Mouse (Mus musculus) kidney, postnatal 0 days (tissue): ENCODE measurements around the gene Mkln1. TPM values are rescaled to one million over a fixed set of nuclear protein-coding genes. Genes with fewer than 3 reads are reported as not detected.

Experiments
- ATAC-seq: fragments of 200-750 bp; cut with Nextera tagmentation; replicated peaks from 2 replicates; pipeline ENCODE4 v1.8.0; 2017; ENCODE audit warnings: low read depth, moderate number of reproducible peaks, moderate TSS enrichment, moderate library complexity; ENCODE audit not compliant: low FRiP score
- DNase-seq: peaks from one replicate; pipeline ENCODE4 v3.0.0-alpha.2; 2016; ENCODE audit warnings: low spot score
- H3K27ac ChIP-seq: fragments of 300-500 bp; sonication (generic); 2 replicates; pipeline ENCODE4 v1.5.1; 2014; ENCODE audit warnings: mild to moderate bottlenecking
- H3K27me3 ChIP-seq: fragments of 300-500 bp; sonication (generic); 2 replicates; pipeline ENCODE4 v1.6.1; 2014; ENCODE audit warnings: low read length, mixed read lengths; ENCODE audit not compliant: insufficient read depth
- H3K36me3 ChIP-seq: fragments of 300-500 bp; sonication (generic); 2 replicates; pipeline ENCODE4 v1.6.1; 2014; ENCODE audit warnings: low read length, mixed read lengths; ENCODE audit not compliant: insufficient read depth
- H3K4me1 ChIP-seq: fragments of 300-500 bp; sonication (generic); replicated peaks from 2 replicates; pipeline ENCODE4 v1.6.1; 2014; ENCODE audit warnings: antibody characterized with exemption, low read length, mixed read lengths; ENCODE audit not compliant: insufficient read depth
- H3K4me2 ChIP-seq: fragments of 300-500 bp; sonication (generic); 2 replicates; pipeline ENCODE4 v1.6.1; 2014; ENCODE audit warnings: mild to moderate bottlenecking, low read length, moderate library complexity, mixed read lengths
- H3K4me3 ChIP-seq: fragments of 300-500 bp; sonication (generic); replicated peaks from 2 replicates; pipeline ENCODE4 v1.5.1; 2014; ENCODE audit warnings: low read depth, low read length
- H3K9ac ChIP-seq: fragments of 300-500 bp; sonication (generic); 2 replicates; pipeline ENCODE4 v1.6.1; 2014; ENCODE audit warnings: low read depth, low read length
- H3K9me3 ChIP-seq: fragments of 300-500 bp; sonication (generic); replicated peaks from 2 replicates; pipeline ENCODE4 v1.6.1; 2016; ENCODE audit warnings: low read length, inconsistent platforms, mixed read lengths
- CTCF ChIP-seq: IDR thresholded peaks from 2 replicates; pipeline ENCODE4 v1.5.1; 2016; ENCODE audit warnings: antibody characterized with exemption, low read depth, mild to moderate bottlenecking, moderate library complexity
- WGBS: fragments of 180-500 bp; shearing (Covaris S2); extraction: QIAGEN DNeasy Blood & Tissue Kit; methylation state at CpG from one replicate; pipeline ENCODE4 v1.1.7; 2014; 5-methylcytosine and 5-hydroxymethylcytosine counted together
- polyA plus RNA-seq: library from polyadenylated mRNA; unstranded; fragments of >200 nt; fragmentation: Nextera tagmentation; extraction: Ambion mirVana; gene quantifications from 2 replicates; pipeline ENCODE4 v1.2.1, GENCODE M21; 2015

The Mkln1 gene
- polyA plus RNA-seq, 1 experiment from 2014 or later: 159 TPM

- ATAC-seq (no peak; the same call in 1 of the 2 replicates), DNase-seq (peak; percentile 29)
- peak; percentile 69 for TF ChIP-seq CTCF
Observed at GRCm38 (mm10) chr6:31412487-31412886, 14.0 kb downstream of the Mkln1 start.

DNA sequence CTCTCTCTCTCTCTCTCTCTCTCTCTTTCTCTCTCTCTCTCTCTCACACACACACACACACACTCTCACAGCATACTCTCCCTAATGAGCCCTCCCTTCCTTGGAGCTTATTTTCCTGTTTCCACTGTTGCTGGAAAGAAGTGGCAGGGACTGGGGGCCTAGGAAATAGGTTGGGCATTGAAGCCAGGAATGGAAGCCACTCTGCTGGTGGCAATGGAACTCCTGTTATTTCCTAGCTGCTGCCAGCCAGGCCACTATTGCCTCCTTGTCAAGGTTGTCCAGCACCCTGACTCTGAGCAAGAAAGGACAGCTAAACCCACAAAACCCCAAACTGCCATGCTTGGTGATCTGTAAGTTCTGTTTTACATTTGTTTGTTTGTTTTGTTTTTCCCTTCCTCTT lies 15.0 kb downstream of the Mkln1 start:
- TF ChIP-seq CTCF: no peak

More at GRCm38 (mm10) chr6:31412487-31412886, 14.0 kb downstream of the Mkln1 start:
- Histone ChIP-seq H3K4me1 (no peaks in the 10 kb centered on the region), H3K27me3 (no peaks in the 10 kb centered on the region), H3K9me3 (no peaks in the 10 kb centered on the region), H3K4me3 (no peak overlapping the region), H3K36me3 (no peaks in the 10 kb centered on the region), H3K9ac (no peak overlapping the region), H3K4me2 (no peak overlapping the region), H3K27ac (no peak overlapping the region)

GRCm38 (mm10) chr6:31414303-31414702 lies 15.8 kb downstream of the Mkln1 start:
- H3K27me3 ChIP-seq: no peaks in the 10 kb centered on the region
- H3K4me2 ChIP-seq: no peak overlapping the region
- no peak for DNase-seq
- no peaks in the 10 kb centered on the region for H3K36me3 ChIP-seq
- H3K9me3 ChIP-seq: no peaks in the 10 kb centered on the region
- 31% methylated on average over 1 of the region's 1 CpGs for WGBS
- no peak overlapping the region for H3K4me3 ChIP-seq
- H3K9ac ChIP-seq: no peak overlapping the region
- TF ChIP-seq CTCF: no peak
- ATAC-seq: no peak
- H3K4me1 ChIP-seq: no peaks in the 10 kb centered on the region
- no peak overlapping the region for H3K27ac ChIP-seq

More for the DNA sequence above, 15.0 kb downstream of the Mkln1 start:
- H3K4me2 ChIP-seq: no peak overlapping the region
- H3K4me3 ChIP-seq: no peak overlapping the region
- H3K9me3 ChIP-seq: no peaks in the 10 kb centered on the region
- no peak for DNase-seq
- no peak for ATAC-seq
- no peaks in the 10 kb centered on the region for H3K36me3 ChIP-seq
- H3K9ac ChIP-seq: no peak overlapping the region
- H3K27me3 ChIP-seq: no peaks in the 10 kb centered on the region
- H3K4me1 ChIP-seq: no peaks in the 10 kb centered on the region
- H3K27ac ChIP-seq: no peak overlapping the region

DNA sequence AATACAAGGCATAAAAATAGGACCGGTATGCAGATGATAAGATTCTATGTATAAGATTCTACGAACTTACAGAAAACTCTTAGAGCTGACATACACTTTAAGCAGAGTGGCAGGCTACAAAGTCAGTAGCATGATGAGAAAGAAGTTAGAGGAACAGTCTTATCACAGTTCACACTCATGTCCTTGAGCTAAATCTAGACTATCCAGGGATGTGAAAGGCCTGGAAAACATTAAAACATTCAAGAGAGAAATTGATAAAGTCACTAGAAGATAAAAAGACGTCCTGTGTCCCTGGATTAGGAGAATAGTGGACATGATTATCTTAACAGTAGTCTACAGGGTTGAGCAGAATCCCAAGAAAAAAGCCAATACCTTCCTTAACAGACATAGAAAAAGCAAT lies 26.9 kb downstream of the Mkln1 start:
- 0 out of 2 replicates have a peak, but pooled peaks cover 5% of the 10 kb centered on the region for H3K36me3 ChIP-seq
- no peak overlapping the region for H3K27ac ChIP-seq
- DNase-seq (no peak), ATAC-seq (no peak)
- no peak overlapping the region for H3K4me2 ChIP-seq
- no peak for TF ChIP-seq CTCF
- no peak overlapping the region for H3K9ac ChIP-seq
- H3K27me3 ChIP-seq: no peaks in the 10 kb centered on the region
- H3K4me3 ChIP-seq: no peak overlapping the region
- H3K4me1 ChIP-seq: no peaks in the 10 kb centered on the region
- WGBS: 91% methylated on average over 3 of the region's 3 CpGs
- H3K9me3 ChIP-seq: no peaks in the 10 kb centered on the region

DNA sequence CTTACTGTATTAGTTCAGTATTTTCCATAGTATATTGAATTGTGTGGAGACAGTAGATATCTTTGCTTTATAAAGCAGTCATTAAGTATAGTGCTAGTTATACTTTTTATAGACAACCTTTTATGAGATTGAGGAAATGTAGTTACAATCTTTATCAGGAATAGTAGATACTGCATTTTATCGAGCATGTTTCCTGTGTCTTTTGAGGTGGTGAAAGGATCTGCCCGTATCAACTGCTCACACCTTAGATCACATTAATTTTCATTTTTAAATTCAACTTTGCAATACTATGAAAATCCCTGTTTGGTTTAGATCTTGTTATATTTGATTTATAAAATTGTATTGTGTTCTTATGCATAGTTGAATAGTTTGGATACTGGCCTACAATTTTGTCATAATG lies 38.7 kb downstream of the Mkln1 start:
- Histone ChIP-seq H3K9ac (no peak overlapping the region), H3K27ac (no peak overlapping the region), H3K9me3 (no peaks in the 10 kb centered on the region), H3K4me1 (no peaks in the 10 kb centered on the region), H3K4me3 (no peak overlapping the region), H3K36me3 (peaks cover 11% of the 10 kb centered on the region), H3K27me3 (no peaks in the 10 kb centered on the region), H3K4me2 (no peak overlapping the region)
- DNase-seq: no peak
- no peak for ATAC-seq
- TF ChIP-seq CTCF: no peak
- 83% methylated on average over 2 of the region's 2 CpGs for WGBS

- H3K4me3 ChIP-seq: no peak overlapping the region
- H3K4me2 ChIP-seq: no peak overlapping the region
- H3K9me3 ChIP-seq: no peaks in the 10 kb centered on the region
- H3K27me3 ChIP-seq: no peaks in the 10 kb centered on the region
- DNase-seq: no peak
- H3K36me3 ChIP-seq: 0 out of 2 replicates have a peak, but pooled peaks cover 7% of the 10 kb centered on the region
- H3K27ac ChIP-seq: no peak overlapping the region
- no peak overlapping the region for H3K9ac ChIP-seq
- no peak for TF ChIP-seq CTCF
- WGBS: 87% methylated on average over 1 of the region's 1 CpGs
- ATAC-seq: no peak
- H3K4me1 ChIP-seq: no peaks in the 10 kb centered on the region
Observed at GRCm38 (mm10) chr6:31445258-31445657, 46.7 kb downstream of the Mkln1 start.

DNA sequence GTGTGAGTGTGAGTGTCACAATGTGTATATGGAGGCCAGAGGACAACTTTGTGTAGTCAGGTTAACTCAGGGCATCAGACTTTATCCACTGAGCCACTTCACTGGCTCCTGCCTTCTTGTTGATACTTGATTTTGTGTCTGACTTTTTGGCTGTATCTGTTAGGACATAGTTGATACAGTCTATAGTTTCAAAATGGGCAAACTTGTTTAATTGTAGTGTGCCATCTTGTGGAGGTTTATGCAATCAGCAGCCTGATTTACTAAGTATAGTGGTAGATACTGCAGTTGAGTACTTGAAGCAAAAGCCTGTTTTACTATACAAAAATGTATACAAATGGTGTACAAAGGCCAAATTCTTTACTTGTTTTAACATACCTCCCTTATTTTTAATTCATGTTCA lies 55.2 kb downstream of the Mkln1 start:
- H3K9me3 ChIP-seq: no peaks in the 10 kb centered on the region
- ATAC-seq: no peak
- H3K4me2 ChIP-seq: no peak overlapping the region
- no peak overlapping the region for H3K27ac ChIP-seq
- no peak overlapping the region for H3K4me3 ChIP-seq
- no peaks in the 10 kb centered on the region for H3K27me3 ChIP-seq
- peak; percentile 76 for TF ChIP-seq CTCF
- no peaks in the 10 kb centered on the region for H3K4me1 ChIP-seq
- peak; percentile 77 for DNase-seq
- H3K36me3 ChIP-seq: 0 out of 2 replicates have a peak, but pooled peaks cover 7% of the 10 kb centered on the region
- H3K9ac ChIP-seq: no peak overlapping the region
